Mouse (Mus musculus): Measurements from ENCODE around the gene Hspb1. TPM values are rescaled to one million over a fixed set of nuclear protein-coding genes. Genes with fewer than 3 reads are reported as not detected.

The Hspb1 gene
- total and polyA plus RNA-seq, 3 experiments, result 1.1 to 3.6 (median 2.6) TPM

GRCm38 (mm10) chr5:135867637-135868593 is 19.8 kb upstream of the Hspb1 start:
- H3K4me1 ChIP-seq (ENCODE audit: control insufficient read depth in 1 of 2, insufficient read depth in 2 of 2), result peaks cover 0 to 23% of the 10 kb centered on the region in 2 experiments; a peak in 2 of 4 replicates
- H3K9me3 ChIP-seq (replicated peaks; ENCODE audit: low read length), result peaks cover 24% of the 10 kb centered on the region
- H3K79me2 ChIP-seq (replicated peaks; ENCODE audit: control insufficient read depth, extremely low read depth, insufficient read depth, poor library complexity, severe bottlenecking), result no peaks in the 10 kb centered on the region
- dilution Hi-C loops (cut with MboI; ENCODE audit: extremely low pct_ligation_motif_present, extremely low pct_unique_long_range_greater_than_20kb, low sequenced_read_pairs) (no loop called here), in situ Hi-C loops (cut with MboI; ENCODE audit: low pct_ligation_motif_present, low pct_unique_long_range_greater_than_20kb, low sequenced_read_pairs) (loop anchor here (10.0 kb wide), 1 partner anchor 253 kb away; no protein-coding TSS in a partner anchor)
- no peak overlapping the region for H3K9ac ChIP-seq (ENCODE audit: insufficient read depth, low read depth)
- H3K27ac ChIP-seq (ENCODE audit: insufficient read depth, low read depth), result no peak overlapping the region
- DNase-seq (ENCODE audit: extremely low read depth), result no peak
- TF ChIP-seq USF1 (IDR thresholded peaks at IDR 0.05; ENCODE audit: low read depth, low read length) (no peak), JUN (IDR thresholded peaks at IDR 0.05; ENCODE audit: insufficient read depth, low read depth, low read length) (no peak), KAT2A (IDR thresholded peaks at IDR 0.05; ENCODE audit: insufficient replicate concordance, low read length) (no peak), CTCF (conservative IDR thresholded peaks at IDR 0.05 in 1 of 2, IDR thresholded peaks at IDR 0.05 in 1 of 2; ENCODE audit: low read depth in 2 of 2, low read length in 2 of 2) (no peak), JUND (conservative IDR thresholded peaks at IDR 0.05; ENCODE audit: low read depth, low read length) (no peak), USF2 (conservative IDR thresholded peaks at IDR 0.05; ENCODE audit: low read depth, low read length) (no peak), NELFE (IDR thresholded peaks at IDR 0.05; ENCODE audit: low read depth, low read length) (no peak), TCF12 (IDR thresholded peaks at IDR 0.05; ENCODE audit: low read depth, low read length) (no peak), ZMIZ1 (IDR thresholded peaks at IDR 0.05; ENCODE audit: low read depth, low read length) (no peak), NRF1 (IDR thresholded peaks at IDR 0.05; ENCODE audit: low read depth, low read length) (no peak), SMC3 (IDR thresholded peaks at IDR 0.05; ENCODE audit: low read depth, low read length) (no peak), CHD2 (IDR thresholded peaks at IDR 0.05; ENCODE audit: low read length) (no peak), HCFC1 (IDR thresholded peaks at IDR 0.05; ENCODE audit: low read depth, low read length) (no peak)
- no peak overlapping the region for H3K4me2 ChIP-seq (ENCODE audit: insufficient read depth, low read depth, poor library complexity, severe bottlenecking)
- H3K4me3 ChIP-seq (replicated peaks in 1 of 3; ENCODE audit: low read depth in 2 of 3, low read length in 2 of 3, poor library complexity in 1 of 3), result no peak overlapping the region
- no peaks in the 10 kb centered on the region for H3K36me3 ChIP-seq (replicated peaks in 1 of 2; ENCODE audit: control insufficient read depth in 1 of 2, insufficient read depth in 1 of 2, low read length in 1 of 2)
- peaks cover 23% of the 10 kb centered on the region for H3K27me3 ChIP-seq (replicated peaks)

DNA sequence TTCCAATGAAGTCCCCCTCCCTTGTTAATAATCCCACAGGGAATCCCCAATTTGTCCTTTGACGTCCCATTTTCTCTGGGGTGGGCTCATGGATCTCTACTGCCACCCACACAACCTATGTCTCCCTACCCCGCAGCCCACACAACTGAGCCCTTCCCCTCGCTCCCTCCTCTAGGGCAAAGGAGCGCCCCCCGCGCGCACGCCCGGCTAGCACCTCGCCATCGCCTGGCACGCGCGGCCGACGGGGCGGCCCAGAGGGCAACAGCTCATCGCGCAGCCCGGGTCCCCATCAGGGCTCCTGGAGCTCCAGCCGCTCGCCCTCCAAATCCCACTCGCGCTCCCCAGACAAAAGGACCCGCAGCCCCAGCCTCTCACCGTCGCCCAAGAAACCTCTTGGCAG is 19.1 kb upstream of the Hspb1 start:
- no peak for DNase-seq (ENCODE audit: extremely low read depth)
- Histone ChIP-seq H3K27me3 (replicated peaks) (peaks cover 20% of the 10 kb centered on the region), H3K9ac (ENCODE audit: insufficient read depth, low read depth) (no peak overlapping the region), H3K9me3 (replicated peaks; ENCODE audit: low read length) (peaks cover 24% of the 10 kb centered on the region), H3K36me3 (replicated peaks in 1 of 2; ENCODE audit: control insufficient read depth in 1 of 2, insufficient read depth in 1 of 2, low read length in 1 of 2) (no peaks in the 10 kb centered on the region), H3K79me2 (replicated peaks; ENCODE audit: control insufficient read depth, extremely low read depth, insufficient read depth, poor library complexity, severe bottlenecking) (no peaks in the 10 kb centered on the region), H3K4me3 (replicated peaks in 1 of 3; ENCODE audit: low read depth in 2 of 3, low read length in 2 of 3, poor library complexity in 1 of 3) (no peak overlapping the region), H3K27ac (ENCODE audit: insufficient read depth, low read depth) (no peak overlapping the region), H3K4me2 (ENCODE audit: insufficient read depth, low read depth, poor library complexity, severe bottlenecking) (no peak overlapping the region), H3K4me1 (ENCODE audit: control insufficient read depth in 1 of 2, insufficient read depth in 2 of 2) (peaks cover 0 to 27% of the 10 kb centered on the region in 2 experiments; a peak in 2 of 4 replicates)
- in situ Hi-C loops (cut with MboI; ENCODE audit: low pct_ligation_motif_present, low pct_unique_long_range_greater_than_20kb, low sequenced_read_pairs), result loop anchor here (10.0 kb wide), 1 partner anchor 254 kb away; no protein-coding TSS in a partner anchor
- TF ChIP-seq ETS1 (conservative IDR thresholded peaks at IDR 0.05; ENCODE audit: low read depth, low read length) (no peak), RAD21 (IDR thresholded peaks at IDR 0.05; ENCODE audit: low read depth, low read length) (no peak), MAZ (IDR thresholded peaks at IDR 0.05; ENCODE audit: low read depth, low read length) (no peak), SMC3 (IDR thresholded peaks at IDR 0.05; ENCODE audit: low read depth, low read length) (no peak), ZNF384 (IDR thresholded peaks at IDR 0.05; ENCODE audit: low read depth, low read length) (no peak)
- dilution Hi-C loops (cut with MboI; ENCODE audit: extremely low pct_ligation_motif_present, extremely low pct_unique_long_range_greater_than_20kb, low sequenced_read_pairs), result no loop called here

Data from CH12.LX (cell line).